9 mouse cellular contexts compared by ENCODE assay signal in genomic region chr5:142375641-142376040, GRCm38 (mm10).
"Had no signal": no experiment of that assay in that cellular context is flagged by ENCODE, and none has a peak within 500 bp of the region (broad histone marks: within the 10 kb centered on the region; RNA-seq: fewer than 3 reads in every experiment).

No protein-coding gene starts in this region.

- DNase-seq: kidney, adult 8-10 months; kidney, postnatal 36 days; layer of hippocampus, postnatal 36 days; liver, embryonic 13.5 days; thymus, adult 18-20 months; thymus, postnatal 14 days had no signal

- H3K27me3 ChIP-seq: limb, embryonic 15.5 days; liver, embryonic 13.5 days; midbrain, embryonic 13.5 days had no signal

- H3K4me3 ChIP-seq: limb, embryonic 15.5 days; liver, embryonic 13.5 days; midbrain, embryonic 13.5 days had no signal

- H3K4me2 ChIP-seq: limb, embryonic 15.5 days; liver, embryonic 13.5 days; midbrain, embryonic 13.5 days had no signal

- H3K9ac ChIP-seq: limb, embryonic 15.5 days; liver, embryonic 13.5 days; midbrain, embryonic 13.5 days had no signal

- H3K9me3 ChIP-seq: liver, embryonic 13.5 days; midbrain, embryonic 13.5 days had no signal

- ATAC-seq: midbrain, embryonic 13.5 days had no signal

- H3K27ac ChIP-seq: kidney, postnatal 0 days; limb, embryonic 15.5 days; liver, embryonic 13.5 days; midbrain, embryonic 13.5 days had no signal

- H3K36me3 ChIP-seq: limb, embryonic 15.5 days; liver, embryonic 13.5 days; midbrain, embryonic 13.5 days had no signal
